Mouse (Mus musculus) kidney, embryonic 15.5 days (tissue): Measurements from ENCODE around the gene Ubl7. TPM values are rescaled to one million over a fixed set of nuclear protein-coding genes. Genes with fewer than 3 reads are reported as not detected.

Source experiments
- ATAC-seq: fragments of 200-750 bp; cut with Nextera tagmentation; replicated peaks from 2 replicates; pipeline ENCODE4 v1.8.0; 2017; ENCODE audit warnings: moderate TSS enrichment; ENCODE audit not compliant: low FRiP score
- H3K27ac ChIP-seq: fragments of 300-500 bp; sonication (generic); 2 replicates; pipeline ENCODE4 v1.5.1; 2015; ENCODE audit warnings: mild to moderate bottlenecking, inconsistent platforms
- H3K27me3 ChIP-seq: fragments of 300-500 bp; sonication (generic); 2 replicates; pipeline ENCODE4 v1.6.1; 2015; ENCODE audit warnings: inconsistent platforms
- H3K36me3 ChIP-seq: fragments of 300-500 bp; sonication (generic); 2 replicates; pipeline ENCODE4 v1.6.1; 2015; ENCODE audit warnings: inconsistent platforms
- H3K4me1 ChIP-seq: fragments of 300-500 bp; sonication (generic); 2 replicates; pipeline ENCODE4 v1.6.1; 2015; ENCODE audit warnings: inconsistent platforms
- H3K4me2 ChIP-seq: fragments of 300-500 bp; sonication (generic); 2 replicates; pipeline ENCODE4 v1.6.1; 2015; ENCODE audit warnings: moderate library complexity, mild to moderate bottlenecking, inconsistent platforms
- H3K4me3 ChIP-seq: fragments of 300-500 bp; sonication (generic); replicated peaks from 2 replicates; pipeline ENCODE4 v1.5.1; 2015; ENCODE audit warnings: mild to moderate bottlenecking, inconsistent platforms
- H3K9ac ChIP-seq: fragments of 300-500 bp; sonication (generic); 2 replicates; pipeline ENCODE4 v1.6.1; 2015; ENCODE audit warnings: mild to moderate bottlenecking, inconsistent platforms
- H3K9me3 ChIP-seq: fragments of 300-500 bp; sonication (generic); replicated peaks from 2 replicates; pipeline ENCODE4 v1.6.1; 2016; ENCODE audit warnings: inconsistent platforms
- WGBS: fragments of 180-500 bp; shearing (Covaris S2); methylation state at CpG from one replicate; pipeline ENCODE4 v1.1.7; 2015; ENCODE audit warnings: mixed read lengths; 5-methylcytosine and 5-hydroxymethylcytosine counted together
- polyA plus RNA-seq: library from polyadenylated mRNA; unstranded; fragments of >200 nt; fragmentation: Nextera tagmentation; extraction: Ambion mirVana; gene quantifications from 2 replicates; pipeline ENCODE4 v1.2.1, GENCODE M21; 2015

Ubl7 gene
- polyA plus RNA-seq, 1 experiment from 2014 or later = 114 TPM

GRCm38 (mm10) chr9:57954962-57955744 lies 44.4 kb downstream of the Ubl7 start:
- H3K9ac ChIP-seq = no peak overlapping the region
- H3K4me3 ChIP-seq = no peak overlapping the region
- no peaks in the 10 kb centered on the region for H3K9me3 ChIP-seq
- no peak overlapping the region for H3K4me2 ChIP-seq
- no peak for ATAC-seq
- no peaks in the 10 kb centered on the region for H3K36me3 ChIP-seq
- WGBS = 88% methylated on average over 12 of the region's 12 CpGs
- H3K27me3 ChIP-seq = no peaks in the 10 kb centered on the region
- peaks cover 21% of the 10 kb centered on the region for H3K4me1 ChIP-seq
- no peak overlapping the region for H3K27ac ChIP-seq

GRCm38 (mm10) chr9:57955764-57956163 lies 45.0 kb downstream of the Ubl7 start:
- Histone ChIP-seq H3K4me2 (no peak overlapping the region), H3K27me3 (no peaks in the 10 kb centered on the region), H3K4me1 (peaks cover 17% of the 10 kb centered on the region), H3K27ac (no peak overlapping the region), H3K9me3 (no peaks in the 10 kb centered on the region), H3K4me3 (no peak overlapping the region), H3K9ac (no peak overlapping the region), H3K36me3 (no peaks in the 10 kb centered on the region)
- ATAC-seq = no peak
- WGBS = 82% methylated on average over 6 of the region's 6 CpGs

DNA sequence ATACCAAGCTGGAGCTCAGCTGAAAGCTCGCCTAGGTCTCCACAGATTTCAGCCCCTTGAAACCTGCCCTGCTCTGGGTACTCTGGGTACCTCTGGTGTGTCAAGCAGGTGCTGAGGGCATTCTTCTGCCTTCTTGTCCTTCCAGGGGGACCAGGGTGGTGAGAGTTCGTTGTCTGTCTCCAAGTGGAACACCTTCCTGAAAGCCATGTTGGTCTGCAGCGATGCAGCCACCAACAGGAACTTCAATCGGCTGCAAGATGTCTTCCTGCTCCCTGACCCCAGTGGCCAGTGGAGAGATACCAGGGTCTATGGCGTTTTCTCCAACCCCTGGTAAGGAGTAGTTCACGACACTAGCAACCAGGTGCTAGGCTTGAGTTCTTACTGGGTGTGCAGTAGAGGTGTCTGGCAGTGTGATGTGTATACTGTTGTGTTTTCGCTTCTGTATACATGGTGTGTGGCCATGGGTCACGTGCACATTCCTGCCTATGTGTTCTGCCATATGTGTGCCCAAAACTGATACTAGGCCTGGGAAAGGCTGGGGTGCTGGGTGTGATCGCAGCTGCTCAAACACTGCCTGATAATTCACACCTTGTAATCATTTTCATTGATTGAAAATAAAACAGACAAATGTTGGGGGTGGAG lies 45.5 kb downstream of the Ubl7 start:
- Histone ChIP-seq H3K4me3 (no peak overlapping the region), H3K27ac (no peak overlapping the region), H3K4me2 (no peak overlapping the region), H3K4me1 (peaks cover 20% of the 10 kb centered on the region), H3K9ac (no peak overlapping the region), H3K27me3 (no peaks in the 10 kb centered on the region), H3K36me3 (no peaks in the 10 kb centered on the region), H3K9me3 (no peaks in the 10 kb centered on the region)
- ATAC-seq = no peak
- 80% methylated on average over 9 of the region's 9 CpGs for WGBS

GRCm38 (mm10) chr9:57956838-57957236 lies 46.1 kb downstream of the Ubl7 start:
- no peak overlapping the region for H3K27ac ChIP-seq
- no peak for ATAC-seq
- H3K4me1 ChIP-seq = peaks cover 26% of the 10 kb centered on the region
- no peak overlapping the region for H3K4me3 ChIP-seq
- H3K9ac ChIP-seq = no peak overlapping the region
- H3K9me3 ChIP-seq = no peaks in the 10 kb centered on the region
- H3K36me3 ChIP-seq = no peaks in the 10 kb centered on the region
- WGBS = 65% methylated on average over 5 of the region's 5 CpGs
- no peak overlapping the region for H3K4me2 ChIP-seq
- H3K27me3 ChIP-seq = no peaks in the 10 kb centered on the region

DNA sequence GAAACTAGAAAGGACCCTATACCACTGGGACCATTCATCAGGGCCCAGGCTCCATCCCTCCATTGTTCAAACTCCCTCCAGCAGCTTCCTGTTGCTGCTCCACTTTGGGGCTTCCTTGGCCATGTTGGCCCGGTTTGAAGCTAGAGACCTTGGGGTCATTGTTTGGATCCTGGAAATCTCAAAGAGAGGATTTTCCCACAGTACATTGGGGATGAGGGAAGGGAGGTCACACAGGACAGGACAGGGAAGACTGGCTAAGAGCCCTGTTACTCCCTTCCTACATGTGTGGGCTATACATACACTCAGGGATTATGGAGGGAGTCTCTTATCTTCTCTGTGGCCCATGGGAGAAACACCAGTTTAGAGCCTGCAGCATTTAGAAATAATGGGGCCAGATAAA lies 47.8 kb downstream of the Ubl7 start:
- no peak overlapping the region for H3K9ac ChIP-seq
- WGBS = 85% methylated on average over 1 of the region's 1 CpGs
- no peaks in the 10 kb centered on the region for H3K27me3 ChIP-seq
- no peak for ATAC-seq
- H3K4me1 ChIP-seq = peaks cover 23% of the 10 kb centered on the region
- H3K4me2 ChIP-seq = no peak overlapping the region
- H3K9me3 ChIP-seq = no peaks in the 10 kb centered on the region
- H3K36me3 ChIP-seq = no peaks in the 10 kb centered on the region
- H3K4me3 ChIP-seq = no peak overlapping the region
- no peak overlapping the region for H3K27ac ChIP-seq

- Histone ChIP-seq H3K27me3 (no peaks in the 10 kb centered on the region), H3K36me3 (no peaks in the 10 kb centered on the region), H3K27ac (no peak overlapping the region), H3K9ac (no peak overlapping the region), H3K4me2 (no peak overlapping the region), H3K4me1 (peaks cover 20% of the 10 kb centered on the region), H3K4me3 (no peak overlapping the region), H3K9me3 (no peaks in the 10 kb centered on the region)
- 70% methylated on average over 10 of the region's 10 CpGs for WGBS
- ATAC-seq = no peak
Observed at GRCm38 (mm10) chr9:57959399-57959798, 48.6 kb downstream of the Ubl7 start.

DNA sequence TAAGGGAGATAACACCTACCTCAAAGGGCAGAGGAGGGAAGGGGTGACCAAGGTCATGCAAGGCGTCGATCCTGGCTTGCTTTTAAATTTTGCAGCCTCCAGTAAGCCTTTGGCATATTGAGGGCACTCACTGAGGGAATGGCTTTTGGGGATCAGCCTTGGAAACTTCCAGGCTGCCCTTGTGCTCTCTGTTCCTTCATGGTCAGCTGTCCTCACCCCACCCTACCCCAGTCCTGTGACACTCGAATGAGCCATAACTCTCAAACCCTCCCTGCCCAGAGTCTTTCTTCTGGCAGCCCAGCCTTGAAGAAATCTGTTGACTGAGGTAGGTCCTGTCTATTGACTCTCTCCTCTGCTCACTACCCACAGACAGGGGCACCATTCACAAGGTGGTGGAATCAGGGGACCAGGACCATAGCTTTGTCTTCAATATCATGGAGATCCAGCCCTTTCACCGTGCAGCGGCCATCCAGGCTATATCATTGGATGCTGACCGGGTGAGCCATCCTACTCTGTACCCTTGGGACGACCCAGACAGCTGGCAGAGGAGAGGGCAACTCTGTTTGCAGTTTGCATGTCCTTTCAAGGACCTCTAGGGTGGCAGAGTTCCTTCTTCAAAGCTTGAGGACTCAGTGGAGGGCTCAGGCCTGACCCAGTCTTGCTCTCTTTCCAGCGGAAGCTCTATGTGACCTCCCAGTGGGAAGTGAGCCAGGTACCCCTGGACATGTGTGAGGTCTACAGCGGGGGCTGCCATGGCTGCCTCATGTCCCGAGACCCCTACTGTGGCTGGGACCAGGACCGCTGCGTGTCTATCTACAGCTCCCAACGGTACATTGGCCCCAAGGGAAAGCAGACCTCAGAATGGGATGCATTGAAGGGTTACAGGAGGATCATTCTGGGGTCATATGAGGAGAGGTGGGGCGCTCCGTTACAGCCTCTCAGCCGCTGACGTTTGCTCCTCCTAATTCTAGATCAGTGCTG lies 49.4 kb downstream of the Ubl7 start:
- ATAC-seq = no peak
- Histone ChIP-seq H3K9me3 (no peaks in the 10 kb centered on the region), H3K4me2 (no peak overlapping the region), H3K27me3 (no peaks in the 10 kb centered on the region), H3K4me3 (no peak overlapping the region), H3K27ac (no peak overlapping the region), H3K9ac (no peak overlapping the region), H3K4me1 (peaks cover 20% of the 10 kb centered on the region), H3K36me3 (no peaks in the 10 kb centered on the region)
- WGBS = 81% methylated on average over 17 of the region's 17 CpGs

- Histone ChIP-seq H3K9ac (no peak overlapping the region), H3K27me3 (no peaks in the 10 kb centered on the region), H3K9me3 (no peaks in the 10 kb centered on the region), H3K27ac (peak overlapping the region; percentile 18; the same call in 1 of the 2 replicates), H3K4me1 (peaks cover 23% of the 10 kb centered on the region), H3K4me2 (no peak overlapping the region), H3K36me3 (no peaks in the 10 kb centered on the region), H3K4me3 (no peak overlapping the region)
- 87% methylated on average over 15 of the region's 15 CpGs for WGBS
- ATAC-seq = no peak
Observed at GRCm38 (mm10) chr9:57961226-57961625, 50.4 kb downstream of the Ubl7 start.

- 52% methylated on average over 17 of the region's 17 CpGs for WGBS
Observed at GRCm38 (mm10) chr9:57961863-57962778, 51.3 kb downstream of the Ubl7 start.

DNA sequence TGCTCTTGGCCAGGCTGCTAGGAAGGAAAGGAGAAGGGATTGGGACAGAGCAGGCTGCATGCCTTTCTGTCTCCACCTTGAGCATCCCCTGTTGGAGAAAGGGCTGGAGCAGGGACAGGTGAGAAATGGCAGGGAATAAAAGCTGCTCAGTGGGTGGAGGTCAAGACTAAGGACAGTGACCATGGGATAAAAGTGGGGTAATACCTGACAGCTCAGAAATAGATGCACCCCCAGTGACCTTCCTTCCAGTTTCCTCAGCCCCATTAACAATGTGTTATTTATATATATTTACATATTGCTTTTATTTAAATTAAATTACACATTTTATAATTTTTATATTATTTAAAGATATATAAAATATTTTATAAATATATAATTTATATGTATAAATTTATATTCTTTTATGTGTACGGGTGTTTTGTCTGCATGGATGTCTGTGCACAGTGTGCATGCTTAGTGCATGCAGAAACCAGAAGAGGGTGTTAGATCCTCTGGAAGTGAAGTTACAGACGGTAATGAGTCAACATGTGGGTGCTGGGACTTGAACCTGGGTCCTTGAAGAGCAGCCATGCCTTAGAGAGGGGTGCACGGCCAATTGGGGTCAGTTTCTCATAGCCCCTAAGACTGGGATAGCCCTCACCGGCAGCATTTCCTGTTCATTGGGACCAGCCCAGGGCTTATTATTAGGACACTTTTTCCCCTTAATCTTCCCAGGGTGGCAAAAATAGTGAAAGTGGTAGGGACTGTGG lies 52.6 kb downstream of the Ubl7 start:
- Histone ChIP-seq H3K4me1 (peaks cover 23% of the 10 kb centered on the region), H3K4me2 (no peak overlapping the region), H3K4me3 (no peak overlapping the region), H3K27ac (no peak overlapping the region), H3K9ac (no peak overlapping the region), H3K36me3 (no peaks in the 10 kb centered on the region), H3K27me3 (no peaks in the 10 kb centered on the region), H3K9me3 (no peaks in the 10 kb centered on the region)
- WGBS = 90% methylated on average over 4 of the region's 4 CpGs
- ATAC-seq = no peak

More at GRCm38 (mm10) chr9:57961863-57962778, 51.3 kb downstream of the Ubl7 start:
- Histone ChIP-seq H3K4me1 (peaks cover 23% of the 10 kb centered on the region), H3K4me3 (no peak overlapping the region), H3K9ac (no peak overlapping the region), H3K36me3 (no peaks in the 10 kb centered on the region), H3K9me3 (no peaks in the 10 kb centered on the region), H3K27ac (peak overlapping the region; percentile 22; the same call in 1 of the 2 replicates), H3K4me2 (no peak overlapping the region), H3K27me3 (no peaks in the 10 kb centered on the region)
- 0 out of 2 replicates have a peak, but pooled peaks have one; percentile 19 for ATAC-seq
